Mouse (Mus musculus): ENCODE measurements around the gene Hist1h4b.
A peak's percentile ranks its signal among the peaks of the same experiment; 100 is the strongest.
"Not testable (repeated sequence)": the region's sequence is repeated elsewhere in the genome, so short reads cannot be mapped to it uniquely, and the experiment has no call there.

Hist1h4b gene

DNA sequence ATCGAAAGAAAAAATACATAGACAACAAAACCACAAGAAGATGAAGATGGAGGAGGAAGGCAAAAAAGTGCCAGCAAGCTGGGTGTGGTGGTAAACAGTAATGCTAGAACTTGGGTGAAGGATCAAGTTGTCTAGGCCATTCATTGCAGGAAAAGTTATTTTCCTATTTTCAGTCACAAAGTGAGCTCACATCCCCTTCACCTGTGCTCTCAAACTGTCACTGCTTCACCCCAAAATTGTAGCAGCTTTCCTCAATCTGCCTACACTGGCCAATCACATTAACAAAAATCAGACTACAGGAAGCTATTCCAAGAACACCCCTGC lies 3.1 kb downstream of the Hist1h4b start:
- DNase-seq = no peak

DNA sequence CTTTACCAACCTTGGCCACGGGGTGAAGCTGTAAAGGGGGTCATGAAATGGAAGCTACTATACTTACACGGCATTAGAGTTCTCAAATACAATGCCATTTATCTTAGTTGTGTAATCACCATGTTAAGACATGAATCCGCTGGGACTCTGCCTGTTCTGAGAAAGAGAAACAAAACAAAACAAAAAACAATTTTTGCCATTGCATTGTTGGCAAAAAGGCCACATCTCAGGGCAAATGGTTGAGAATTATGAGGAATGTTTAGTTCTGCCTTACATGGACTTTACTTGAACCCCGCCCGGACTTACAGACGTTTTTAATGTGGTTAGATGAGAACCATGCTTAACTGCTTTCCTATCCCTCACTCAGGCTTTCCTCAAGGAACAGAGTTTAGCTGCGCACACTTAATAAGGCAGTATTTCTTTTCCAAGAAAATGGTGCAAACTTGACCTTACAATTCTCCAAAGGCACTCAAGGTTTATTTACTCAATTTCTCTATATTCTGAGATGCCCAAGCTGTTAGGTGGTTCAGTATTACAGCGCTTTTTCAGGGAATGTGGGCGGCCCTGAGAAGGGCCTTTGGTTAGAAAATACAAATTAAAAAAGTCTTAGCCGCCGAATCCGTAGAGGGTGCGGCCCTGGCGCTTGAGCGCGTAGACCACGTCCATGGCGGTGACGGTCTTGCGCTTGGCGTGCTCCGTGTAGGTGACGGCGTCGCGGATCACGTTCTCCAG lies 3.6 kb downstream of the Hist1h4b start:
- no peak for DNase-seq

DNA sequence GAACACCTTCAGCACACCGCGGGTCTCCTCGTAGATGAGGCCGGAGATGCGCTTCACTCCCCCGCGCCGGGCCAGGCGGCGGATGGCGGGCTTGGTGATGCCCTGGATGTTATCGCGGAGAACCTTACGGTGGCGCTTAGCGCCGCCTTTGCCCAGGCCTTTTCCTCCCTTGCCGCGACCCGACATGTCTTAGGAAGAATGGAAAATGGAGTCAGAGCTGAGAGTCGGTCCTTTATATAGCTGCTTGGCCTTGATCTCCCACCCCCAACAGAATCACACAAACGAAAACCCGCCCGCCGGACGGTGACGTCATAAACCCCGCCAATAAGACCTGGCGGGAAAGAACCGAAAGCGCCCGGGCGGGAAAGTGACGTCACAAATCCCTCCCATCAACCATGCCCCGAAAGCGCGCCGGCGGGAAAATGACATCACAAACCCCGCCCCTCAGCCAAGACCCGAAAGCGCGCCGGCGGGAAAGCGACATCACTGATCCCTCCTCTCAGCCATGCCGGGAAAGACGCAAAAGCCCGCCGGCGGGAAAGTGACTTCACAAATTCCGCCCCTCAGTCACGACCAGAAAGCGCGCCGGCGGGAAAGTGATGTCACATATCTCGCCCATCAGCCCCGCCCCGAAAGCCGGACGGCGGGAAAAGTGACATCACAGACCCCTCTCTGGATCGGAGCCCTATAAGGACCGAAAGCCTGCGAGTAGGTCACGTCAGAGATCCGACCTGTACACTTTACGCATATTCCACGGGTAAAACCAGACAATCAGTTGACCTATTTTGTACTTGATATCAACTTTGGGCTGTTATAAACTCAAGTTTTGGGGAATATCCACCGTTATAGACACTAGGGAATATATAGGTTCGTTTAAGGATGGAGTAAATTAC lies 4.4 kb downstream of the Hist1h4b start, which contains the start of gene Hist1h4a:
Hist1h4a (minus strand) TSS at position 259 of the 893 bp plus-strand sequence.
- peak; percentile 98 for DNase-seq

DNA sequence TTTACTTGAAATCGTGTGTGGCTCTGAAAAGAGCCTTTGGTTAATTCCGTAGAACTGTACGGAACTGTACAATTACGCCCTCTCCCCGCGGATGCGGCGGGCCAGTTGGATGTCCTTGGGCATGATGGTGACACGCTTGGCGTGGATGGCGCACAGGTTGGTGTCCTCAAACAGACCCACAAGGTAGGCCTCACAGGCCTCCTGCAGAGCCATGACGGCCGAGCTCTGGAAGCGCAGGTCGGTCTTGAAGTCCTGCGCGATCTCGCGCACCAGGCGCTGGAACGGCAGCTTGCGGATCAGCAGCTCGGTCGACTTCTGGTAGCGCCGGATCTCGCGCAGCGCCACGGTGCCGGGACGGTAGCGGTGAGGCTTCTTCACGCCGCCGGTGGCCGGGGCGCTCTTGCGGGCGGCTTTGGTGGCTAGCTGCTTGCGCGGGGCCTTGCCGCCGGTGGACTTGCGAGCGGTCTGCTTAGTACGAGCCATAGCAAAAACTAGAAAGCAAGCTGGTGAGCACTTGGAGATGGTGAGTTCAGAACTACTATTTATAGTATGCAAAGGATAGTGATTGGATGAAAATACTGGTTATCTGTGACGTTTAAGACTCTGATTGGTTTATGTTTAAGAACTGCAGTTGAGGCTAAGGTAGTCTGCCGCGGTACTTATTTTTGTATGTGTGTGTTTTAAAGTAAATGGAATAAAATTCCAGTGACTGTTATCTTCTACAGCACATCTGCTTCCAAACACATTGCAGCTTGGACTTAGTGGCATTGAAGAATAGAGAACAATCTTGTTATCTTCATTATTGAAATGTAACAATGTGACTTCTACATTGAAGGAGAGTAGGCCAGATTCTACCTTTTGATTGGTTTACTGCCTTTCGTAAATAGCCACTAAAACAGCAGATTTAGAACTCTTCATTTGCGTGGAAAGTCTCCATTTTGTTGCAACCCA lies 5.3 kb downstream of the Hist1h4b start, which contains the start of gene Hist1h3a:
Hist1h3a (minus strand) TSS at position 516 of the 951 bp plus-strand sequence.
- DNase-seq = peak; percentile 56

DNA sequence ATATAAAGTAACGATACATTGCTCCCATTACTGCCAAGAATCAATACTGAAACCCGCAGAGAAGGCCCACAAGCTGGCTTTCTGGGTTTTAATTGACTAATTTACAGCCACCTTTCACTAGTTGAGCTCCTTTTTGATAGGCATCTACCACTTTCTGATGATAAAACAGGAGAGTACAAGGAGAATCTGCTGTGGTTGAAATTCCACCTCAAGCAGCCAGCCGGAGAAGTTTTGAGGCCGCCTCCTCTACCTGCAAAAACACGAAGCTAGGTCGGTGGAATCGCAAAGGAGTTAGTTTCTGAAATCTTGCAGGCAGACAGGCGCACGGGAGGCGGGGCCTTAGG lies 6.4 kb downstream of the Hist1h4b start:
- DNase-seq = no peak

DNA sequence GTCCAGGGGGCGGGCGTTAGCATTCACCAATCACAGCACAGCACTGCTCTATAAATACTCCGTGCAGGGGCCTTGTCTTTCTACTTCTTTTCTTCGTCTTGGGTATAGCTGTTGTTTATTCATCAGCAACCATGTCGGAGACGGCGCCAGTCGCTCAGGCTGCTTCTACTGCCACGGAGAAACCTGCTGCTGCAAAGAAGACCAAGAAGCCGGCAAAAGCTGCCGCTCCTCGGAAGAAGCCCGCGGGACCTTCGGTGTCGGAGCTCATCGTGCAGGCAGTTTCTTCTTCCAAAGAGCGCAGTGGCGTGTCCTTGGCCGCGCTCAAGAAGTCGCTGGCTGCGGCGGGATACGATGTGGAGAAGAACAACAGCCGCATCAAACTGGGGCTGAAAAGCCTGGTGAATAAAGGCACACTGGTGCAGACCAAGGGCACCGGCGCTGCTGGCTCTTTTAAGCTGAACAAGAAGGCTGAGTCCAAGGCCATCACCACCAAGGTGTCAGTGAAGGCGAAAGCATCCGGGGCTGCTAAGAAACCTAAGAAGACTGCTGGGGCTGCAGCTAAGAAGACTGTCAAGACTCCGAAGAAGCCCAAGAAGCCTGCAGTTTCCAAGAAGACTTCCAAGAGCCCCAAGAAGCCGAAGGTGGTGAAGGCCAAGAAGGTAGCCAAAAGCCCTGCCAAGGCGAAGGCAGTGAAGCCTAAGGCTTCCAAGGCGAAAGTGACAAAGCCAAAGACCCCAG lies 6.9 kb downstream of the Hist1h4b start, which contains the start of gene Hist1h1a:
Hist1h1a (plus strand) TSS at position 81 of the 738 bp plus-strand sequence.
- peak; percentile 72 for DNase-seq

DNA sequence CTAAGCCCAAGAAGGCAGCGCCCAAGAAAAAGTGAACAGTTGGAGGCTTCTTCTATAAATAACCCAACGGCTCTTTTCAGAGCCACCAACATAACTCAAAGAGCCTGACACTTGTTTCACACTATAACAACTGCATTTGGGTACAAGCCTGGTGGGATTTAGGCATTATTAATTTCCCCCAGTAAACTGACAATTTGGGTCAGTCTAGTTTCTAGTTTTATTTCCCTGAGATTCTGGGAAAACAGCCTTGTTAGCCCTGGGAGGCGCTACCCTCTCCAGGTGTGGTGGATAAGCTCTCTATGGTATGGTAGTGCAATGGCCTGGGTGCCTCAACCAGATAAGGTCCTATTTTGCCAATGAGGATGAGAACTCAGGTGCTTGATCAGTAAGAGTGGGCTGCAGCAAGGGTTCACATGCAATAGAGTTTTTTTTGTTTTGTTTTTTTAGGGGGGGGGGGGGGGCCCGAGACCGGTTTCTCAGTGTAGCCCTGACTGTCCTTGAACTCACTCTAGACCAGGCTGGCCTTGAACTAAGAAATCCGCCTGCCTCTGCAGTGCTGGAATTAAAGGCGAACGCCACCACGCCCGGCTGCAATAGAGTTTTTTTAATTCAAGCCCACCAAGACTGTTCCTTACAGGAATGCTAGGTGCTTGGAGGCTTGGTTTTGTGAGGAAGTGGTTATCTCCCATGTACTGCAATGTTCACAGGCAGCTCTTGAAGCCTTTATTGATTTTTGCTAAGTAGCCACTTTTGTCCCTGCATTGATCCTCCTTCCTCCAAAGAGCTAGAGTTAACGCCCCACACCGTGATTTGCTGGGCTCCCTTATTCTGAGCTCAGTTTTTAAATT lies 7.7 kb downstream of the Hist1h4b start:
- DNase-seq = no peak

DNA sequence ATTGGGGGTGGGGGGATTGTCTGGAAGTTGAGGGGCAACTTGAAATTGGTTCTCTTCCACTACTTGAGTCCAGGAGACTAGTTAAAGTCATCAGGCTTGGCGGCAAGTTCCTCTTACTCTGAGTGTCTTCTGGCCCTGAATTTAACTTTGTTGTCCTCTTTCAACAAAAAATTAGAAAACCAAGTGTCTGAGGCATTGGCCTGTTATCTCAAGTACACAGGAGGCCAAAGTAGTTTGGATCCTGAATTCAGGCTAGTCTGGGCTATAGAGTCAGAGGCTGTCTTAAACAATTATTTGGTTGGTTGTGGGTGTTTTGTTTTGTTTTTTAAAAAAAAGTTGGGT lies 8.3 kb downstream of the Hist1h4b start:
- no peak for DNase-seq

DNA sequence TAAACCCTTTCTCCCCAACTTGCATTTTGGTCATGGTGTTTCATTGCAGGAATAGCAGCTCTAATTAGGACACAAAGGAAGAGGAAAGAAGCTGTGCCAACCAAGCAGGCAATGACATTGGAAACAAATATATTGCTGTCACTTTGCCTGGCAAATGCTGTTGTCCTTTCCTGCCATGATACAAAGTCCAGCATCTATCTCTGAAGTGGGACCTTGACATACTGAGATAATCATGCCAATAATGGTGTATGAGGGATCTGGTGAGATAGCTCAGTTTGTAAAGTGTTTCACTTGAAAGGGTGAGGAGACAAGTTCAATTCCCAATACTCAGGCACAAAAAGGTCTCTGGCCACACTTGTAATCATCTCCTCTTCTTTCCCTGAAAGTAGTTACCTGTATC lies 10.0 kb downstream of the Hist1h4b start:
- DNase-seq = no peak

DNA sequence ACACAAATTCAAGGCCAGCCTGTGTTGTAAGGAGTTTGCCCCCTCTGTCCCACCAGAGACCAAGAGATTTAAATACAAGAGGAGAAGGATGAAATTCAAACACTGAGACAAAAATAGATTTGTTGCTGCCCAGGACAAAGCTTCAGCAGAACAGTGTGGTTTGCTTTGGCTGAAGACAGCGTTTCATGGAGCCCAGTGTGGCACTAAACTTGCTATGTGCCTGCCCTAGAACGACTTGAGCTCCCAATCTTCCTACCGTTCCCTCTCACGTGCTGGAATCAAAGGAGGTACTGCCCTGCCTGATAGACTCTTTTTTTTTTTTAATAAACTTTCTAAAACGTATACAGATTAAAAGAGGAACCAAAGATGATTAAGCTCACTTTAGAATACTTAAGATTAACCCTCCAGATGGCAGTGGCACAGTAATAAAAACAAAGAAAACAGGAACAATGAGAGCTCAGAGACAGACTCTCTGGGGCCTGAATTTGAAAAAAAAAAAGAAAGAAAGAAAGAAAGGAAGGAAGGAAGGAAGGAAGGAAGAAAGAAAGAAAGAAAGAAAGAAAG lies 12.1 kb downstream of the Hist1h4b start:
- DNase-seq = no peak

DNA sequence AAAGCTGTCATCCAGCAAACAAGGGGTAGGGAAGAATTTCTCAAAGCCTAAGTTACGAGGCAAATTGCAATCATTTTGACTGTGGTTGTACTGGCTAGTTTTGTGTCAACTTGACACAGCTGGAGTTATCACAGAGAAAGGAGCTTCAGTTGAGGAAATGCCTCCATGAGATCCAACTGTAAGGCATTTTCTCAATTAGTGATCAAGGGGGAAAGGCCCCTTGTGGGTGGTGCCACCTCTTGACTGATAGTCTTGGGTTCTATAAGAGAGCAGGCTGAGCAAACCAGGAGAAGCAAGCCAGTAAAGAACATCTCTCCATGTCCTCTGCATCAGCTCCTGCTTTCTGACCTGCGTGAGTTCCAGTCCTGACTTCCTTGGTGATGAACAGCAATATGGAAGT lies 12.8 kb downstream of the Hist1h4b start, which contains the start of gene Trim38:
Trim38 (plus strand) TSS at position 301 of the 400 bp plus-strand sequence.
- DNase-seq = not testable (repeated sequence)

DNA sequence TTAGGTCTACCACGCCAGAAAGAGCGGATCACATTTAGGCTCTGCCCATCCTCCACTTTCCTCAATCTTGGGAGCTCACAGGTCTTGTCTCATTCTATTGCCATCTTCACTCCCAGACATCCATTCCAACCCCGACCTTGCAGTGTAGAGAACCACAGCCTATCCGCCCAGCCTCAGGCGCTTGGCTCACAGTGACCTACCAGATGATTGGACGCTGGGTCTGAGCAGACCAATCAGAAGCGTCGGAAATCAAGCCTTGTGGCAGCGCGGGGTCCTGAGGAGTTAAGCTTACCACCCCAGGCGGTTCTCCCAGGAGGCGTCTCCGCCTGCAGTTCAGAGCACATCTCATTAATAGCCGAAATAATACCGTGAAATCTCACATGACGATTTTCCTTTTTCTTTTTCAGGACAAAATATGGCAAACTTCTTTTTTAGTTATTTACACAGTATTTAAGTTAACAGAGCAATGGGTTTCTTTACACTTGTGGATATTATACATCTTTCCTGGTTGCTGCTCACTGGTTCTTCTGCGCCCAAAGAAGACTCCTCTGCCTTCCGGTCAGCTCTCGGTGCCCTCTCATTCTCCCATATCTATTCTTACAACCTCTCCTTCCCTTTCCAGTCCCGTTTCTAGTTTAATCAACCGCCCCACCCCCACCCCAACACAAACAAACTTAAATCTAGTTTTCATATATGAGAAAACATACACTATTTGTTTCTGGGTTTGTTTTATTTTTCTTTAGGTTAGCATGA lies 15.9 kb downstream of the Hist1h4b start:
- DNase-seq = no peak

DNA sequence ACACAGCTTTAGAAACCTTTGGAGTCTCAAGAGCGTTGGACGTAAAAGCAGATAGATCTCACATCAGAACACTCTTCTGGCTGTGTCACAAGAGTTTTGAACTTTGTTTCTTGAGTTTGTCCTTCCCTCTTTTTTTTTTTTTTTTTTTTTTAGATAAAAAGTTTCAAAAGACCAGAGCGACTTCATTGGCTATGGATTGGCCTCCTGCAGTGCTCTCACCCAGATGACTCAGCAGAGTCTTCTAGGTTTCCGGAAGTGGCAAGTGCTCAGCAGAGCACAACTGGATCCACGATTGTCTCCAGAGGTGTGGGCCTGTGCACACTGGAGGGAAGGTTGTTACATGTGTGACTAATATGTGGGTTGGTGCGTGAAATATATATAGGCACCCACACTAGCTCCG lies 21.5 kb downstream of the Hist1h4b start:
- DNase-seq = no peak

DNA sequence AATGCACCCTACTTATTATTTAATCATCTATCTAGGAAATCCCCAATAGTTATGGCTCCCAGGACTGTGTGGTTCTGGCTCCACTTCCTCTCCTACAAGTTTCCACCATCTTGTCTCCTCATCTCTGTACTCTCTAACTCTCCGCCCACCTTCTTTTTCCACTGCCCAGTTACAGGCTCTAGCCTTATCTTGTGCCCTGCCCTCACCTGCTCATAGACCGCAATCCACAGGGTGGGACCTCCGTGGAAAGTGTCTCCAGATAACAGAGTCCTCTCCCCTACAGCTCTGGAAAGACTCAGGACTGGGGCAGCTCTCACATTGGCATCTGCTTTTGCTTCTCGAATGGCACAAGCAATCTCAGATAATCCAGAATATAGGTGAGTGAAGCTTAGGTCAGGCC lies 22.2 kb downstream of the Hist1h4b start:
- no peak for DNase-seq

DNA sequence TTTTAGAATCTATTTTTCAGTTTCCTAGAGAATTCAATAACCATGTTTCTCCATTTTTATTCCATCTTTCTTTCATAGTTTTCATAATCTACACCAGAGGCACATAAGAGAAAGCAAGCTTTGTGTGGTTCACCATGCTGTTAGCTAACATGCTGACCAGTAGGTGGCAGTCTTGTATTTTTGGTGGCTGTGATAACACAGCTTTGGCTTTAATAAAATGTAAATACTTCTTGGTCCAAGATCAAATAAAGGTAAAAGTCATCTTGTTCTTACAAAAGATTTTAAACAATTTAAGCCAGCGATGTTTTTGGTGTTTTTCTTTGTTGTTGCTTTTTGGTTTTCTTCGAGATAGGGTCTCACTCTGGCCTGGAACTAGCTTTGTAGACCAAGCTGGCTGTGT lies 35.7 kb downstream of the Hist1h4b start:
- peak; percentile 17 for DNase-seq

DNA sequence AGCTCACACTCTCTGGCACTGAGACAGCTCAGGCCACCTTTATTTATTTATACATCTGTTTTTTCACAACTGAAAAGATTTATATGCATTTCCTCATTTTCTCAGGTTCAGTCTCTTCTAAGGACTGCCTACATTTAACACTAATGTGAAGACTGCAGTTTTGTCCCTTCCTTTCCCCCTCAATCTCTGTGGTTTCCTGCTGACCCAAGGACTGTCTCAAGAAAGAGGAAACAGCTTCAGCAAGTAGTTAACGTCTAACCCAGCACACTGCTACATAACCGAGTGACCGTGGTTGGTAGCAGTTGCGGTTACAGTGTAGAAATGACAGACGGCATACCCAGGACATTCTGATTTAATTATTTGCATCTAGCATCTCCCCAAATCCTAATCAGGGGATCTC lies 42.6 kb downstream of the Hist1h4b start:
- DNase-seq = no peak

DNA sequence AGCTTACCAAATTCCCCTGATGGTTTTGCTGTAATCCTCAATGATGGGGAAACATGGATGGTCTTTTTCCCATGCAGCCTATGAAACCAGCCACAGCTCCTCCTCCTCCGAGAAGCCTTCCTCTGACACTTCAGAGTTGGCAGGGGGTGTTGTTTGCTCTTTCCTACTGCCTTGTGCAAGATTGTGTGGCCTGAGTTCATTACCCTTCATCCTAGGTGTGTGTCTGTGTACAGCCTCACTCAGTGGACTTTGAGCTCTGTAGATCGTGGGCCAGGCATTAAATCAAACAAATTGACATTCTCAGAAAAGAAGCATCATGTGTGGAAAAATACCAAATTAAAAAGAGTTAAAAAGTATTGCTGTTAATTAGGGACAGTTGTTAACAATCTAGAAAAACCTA lies 47.7 kb downstream of the Hist1h4b start:
- no peak for DNase-seq

DNA sequence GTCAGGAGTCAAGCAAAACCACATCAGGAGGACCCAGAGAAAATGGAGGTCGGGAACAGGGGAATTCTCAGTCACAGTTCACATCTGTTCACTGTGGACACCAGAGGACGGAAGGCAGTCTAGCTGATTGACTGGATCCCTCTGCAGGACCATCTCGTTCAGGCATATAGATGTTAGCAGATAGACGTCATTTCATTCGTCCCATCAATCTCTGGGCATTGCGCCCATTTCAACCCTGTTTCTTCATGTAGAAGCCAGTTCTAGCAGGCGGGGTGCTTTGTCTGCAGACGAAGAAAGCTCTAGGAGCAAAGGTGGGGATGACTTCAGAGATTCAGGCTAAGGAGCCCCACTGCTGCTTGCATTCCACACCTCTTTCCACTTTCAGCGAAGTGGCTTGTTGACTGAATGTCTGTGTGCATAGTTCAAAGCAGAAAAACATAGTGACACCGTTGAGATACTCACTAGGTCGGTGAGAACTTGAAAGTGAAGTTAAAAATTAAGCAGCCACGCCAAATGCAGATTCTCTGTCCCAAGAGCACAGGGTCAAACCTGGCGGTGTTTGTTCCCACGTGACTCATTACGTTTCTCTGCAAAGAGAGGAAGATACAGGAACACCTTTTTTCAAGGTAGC lies 49.7 kb downstream of the Hist1h4b start, which contains the start of gene Slc17a2:
Slc17a2 (plus strand) TSS at position 572 of the 631 bp plus-strand sequence.
- no peak for DNase-seq
